Mouse (Mus musculus) forelimb bud, embryonic 11.5 days (tissue): ENCODE measurements around the gene AC140267.1.

Experiments
- DNase-seq: peaks from one replicate; pipeline ENCODE4 v3.0.0-alpha.2; 2012; ENCODE audit warnings: low read depth, low spot score

The AC140267.1 gene

DNA sequence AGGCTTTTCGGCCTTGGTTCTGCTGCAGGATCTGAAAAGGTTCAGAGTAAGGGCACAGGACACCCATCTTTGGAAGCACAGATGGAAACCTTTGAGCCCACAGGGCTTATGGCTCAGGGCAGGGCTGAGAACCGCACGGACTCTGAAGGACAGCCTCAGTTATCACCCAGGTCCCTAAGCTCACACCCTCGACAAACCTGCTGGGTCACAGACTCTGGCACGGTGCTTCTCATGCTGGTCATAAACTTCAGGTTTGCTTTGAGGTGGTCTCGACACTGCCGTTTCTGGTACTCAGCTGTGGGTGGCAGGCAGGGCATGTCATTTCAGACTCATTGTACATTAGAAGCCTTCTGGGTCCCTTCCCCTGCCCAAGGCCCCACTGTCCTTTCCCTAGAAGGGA is 25.5 kb downstream of the AC140267.1 start:
- DNase-seq = no peak

DNA sequence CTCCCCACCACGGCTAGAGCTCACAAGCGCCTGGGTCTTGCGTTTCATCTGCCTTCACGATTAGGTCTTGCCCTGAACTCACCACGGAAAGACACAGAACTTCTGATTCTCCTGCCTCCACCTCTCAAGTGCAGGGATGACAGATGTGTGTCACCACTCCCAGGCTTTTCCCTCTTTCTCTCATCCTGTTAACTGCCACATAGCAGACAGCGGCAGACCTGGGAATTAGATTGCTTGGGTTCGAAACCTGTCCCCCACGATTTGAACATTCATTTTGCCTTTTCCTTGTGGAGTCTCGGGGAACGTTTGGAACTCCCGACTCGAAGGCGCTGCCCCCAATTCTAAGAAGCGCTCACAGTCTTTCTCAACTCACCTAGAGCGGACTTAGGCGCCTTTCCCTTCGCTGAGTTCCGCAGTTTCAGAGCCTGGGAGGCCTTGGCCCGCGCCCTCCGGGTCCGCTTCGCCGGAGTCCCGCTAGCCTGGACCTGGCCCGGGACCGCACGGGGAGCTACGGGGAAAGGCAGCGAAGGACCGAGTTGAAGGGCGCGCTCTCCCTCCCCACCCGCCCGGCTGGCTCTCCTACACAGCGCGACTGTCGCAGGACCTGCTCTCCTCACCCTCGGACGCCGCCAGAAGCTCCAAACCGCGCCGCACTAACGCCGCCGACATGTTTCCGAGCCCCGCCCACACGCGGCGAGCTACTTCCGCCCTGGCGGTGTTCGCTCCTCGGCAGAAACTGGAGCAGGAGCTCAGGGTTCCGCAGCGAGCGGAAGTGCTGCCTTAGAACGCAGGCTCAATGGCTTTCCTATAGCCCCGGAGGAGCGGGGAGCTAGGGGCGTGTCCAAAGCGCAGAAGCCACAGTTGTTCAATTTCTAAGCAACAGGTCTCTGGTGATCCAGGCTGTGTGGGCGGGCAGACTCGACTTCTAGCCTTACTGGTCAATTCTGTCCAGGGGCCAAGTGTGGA is 28.3 kb downstream of the AC140267.1 start, which contains the start of gene Rps19bp1:
TSS of gene Rps19bp1 (minus strand) at position 706 of the 966 bp plus-strand sequence.
- DNase-seq = peak; percentile 95

DNA sequence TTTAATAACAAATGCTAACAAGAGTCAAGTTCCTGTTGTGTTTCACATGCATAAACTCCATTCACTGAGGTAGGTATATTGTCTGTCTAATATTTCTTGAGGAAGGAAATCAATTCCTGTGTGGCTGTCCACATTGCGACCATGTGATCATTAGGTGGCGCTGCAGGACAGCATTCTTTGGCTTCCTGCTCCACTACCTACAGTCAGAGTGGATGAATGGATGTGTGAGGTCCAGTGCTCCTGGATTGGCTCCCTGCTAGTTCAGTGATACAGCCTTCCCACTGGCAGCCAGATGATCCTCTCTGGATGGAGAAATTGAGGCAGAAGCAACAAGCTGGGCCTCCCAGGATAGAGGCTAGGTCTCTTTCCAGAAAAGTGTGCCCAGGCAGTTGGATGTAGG is 30.6 kb downstream of the AC140267.1 start:
- DNase-seq = peak; percentile 81

- no peak for DNase-seq
Observed at GRCm38 (mm10) chr15:80271858-80272396, 36.3 kb downstream of the AC140267.1 start.

GRCm38 (mm10) chr15:80277107-80277506 is 41.5 kb downstream of the AC140267.1 start:
- no peak for DNase-seq

- peak; percentile 89 for DNase-seq
Observed at GRCm38 (mm10) chr15:80277625-80278024, 42.0 kb downstream of the AC140267.1 start.

DNA sequence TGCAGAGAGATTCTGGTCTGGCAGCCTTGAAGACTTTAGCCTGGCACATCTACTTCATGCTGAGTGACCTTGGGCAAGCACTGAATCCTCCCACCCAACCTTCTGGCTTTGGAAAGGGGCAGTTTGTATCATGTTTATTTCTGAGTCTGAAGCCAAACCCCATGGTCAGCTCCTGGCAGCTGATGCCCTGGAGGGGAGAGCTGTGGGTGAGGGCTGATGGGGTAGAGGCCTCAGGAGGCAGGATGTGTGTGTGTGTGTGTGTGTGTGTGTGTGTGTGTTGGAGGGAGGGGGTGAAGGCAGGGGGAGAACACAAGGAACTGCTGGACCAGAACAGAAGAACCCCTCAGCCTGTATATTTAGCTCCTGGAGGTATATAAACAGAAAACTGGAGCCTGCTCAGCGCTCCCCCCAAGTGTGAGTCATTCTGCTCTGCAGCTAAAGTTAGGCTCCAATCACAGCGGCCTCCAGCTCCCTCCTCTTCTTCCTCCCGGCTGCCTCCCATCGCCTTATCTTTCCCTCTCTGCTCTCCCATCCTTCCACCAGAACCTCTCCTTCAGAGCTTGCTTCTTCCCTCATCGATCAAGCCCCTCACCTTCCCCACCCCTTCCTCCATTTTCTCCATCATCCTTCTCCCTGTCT is 42.6 kb downstream of the AC140267.1 start:
- no peak for DNase-seq

DNA sequence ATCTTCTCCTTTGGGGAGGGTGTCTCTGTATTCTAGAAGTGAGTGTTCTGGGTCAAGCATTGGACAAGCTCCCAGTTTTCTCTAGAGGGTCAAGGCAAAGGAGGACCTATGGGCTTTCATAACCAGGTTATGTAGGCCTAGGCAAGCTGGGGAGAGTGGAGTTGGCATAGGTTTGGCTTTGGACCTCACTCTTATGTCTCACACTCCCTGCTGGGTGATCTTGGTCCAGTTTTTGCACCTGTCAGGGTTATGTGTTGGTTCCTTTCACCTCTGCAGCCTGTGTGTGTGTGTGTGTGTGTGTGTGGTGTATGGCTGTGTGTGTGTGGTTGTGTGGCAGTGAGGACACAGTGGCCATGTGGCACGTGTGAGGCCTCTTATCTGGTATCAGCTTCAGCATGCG is 43.4 kb downstream of the AC140267.1 start:
- no peak for DNase-seq

DNA sequence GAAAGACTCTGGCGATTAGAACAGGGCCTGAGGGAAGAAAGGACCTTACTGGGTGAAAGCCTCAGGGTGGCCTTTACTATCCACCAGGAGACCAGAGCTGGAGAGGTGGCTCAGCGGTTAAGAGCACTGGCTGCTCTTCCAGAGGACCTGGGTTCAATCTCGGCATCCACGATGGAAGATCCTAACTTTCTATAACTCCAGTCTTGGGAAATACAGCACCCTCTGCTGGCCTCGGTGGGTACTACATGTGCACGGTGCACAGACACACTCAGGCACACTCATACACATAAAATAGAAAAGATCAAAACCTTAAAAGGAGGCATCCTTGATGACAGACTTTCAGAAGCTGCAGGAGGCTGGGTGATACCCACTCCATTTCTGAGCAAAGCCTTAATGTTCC is 45.0 kb downstream of the AC140267.1 start:
- no peak for DNase-seq
